Mouse (Mus musculus): ENCODE measurements around the gene Wiz.

- no peak for TF ChIP-seq MAFK (IDR thresholded peaks at IDR 0.05; ENCODE audit: insufficient replicate concordance, low read length)
- TF ChIP-seq USF1 (IDR thresholded peaks at IDR 0.05; ENCODE audit: low read depth, low read length): no peak
- TF ChIP-seq MEF2A (IDR thresholded peaks at IDR 0.05; ENCODE audit: borderline replicate concordance, low read depth, low read length): no peak
- TF ChIP-seq CTCF (conservative IDR thresholded peaks at IDR 0.05 in 1 of 2, IDR thresholded peaks at IDR 0.05 in 1 of 2; ENCODE audit: low read depth in 2 of 2, low read length in 2 of 2): no peak
- TF ChIP-seq MAZ (IDR thresholded peaks at IDR 0.05; ENCODE audit: low read depth, low read length): no peak
- no peak for TF ChIP-seq CHD2 (IDR thresholded peaks at IDR 0.05; ENCODE audit: low read length)
- TF ChIP-seq MYC (IDR thresholded peaks at IDR 0.05; ENCODE audit: low read depth, low read length): no peak
- TF ChIP-seq ZC3H11A (IDR thresholded peaks at IDR 0.05; ENCODE audit: low read depth, low read length): no peak
- TF ChIP-seq POLR2A (IDR thresholded peaks at IDR 0.05; ENCODE audit: low read depth, low read length): no peak
- TF ChIP-seq HCFC1 (IDR thresholded peaks at IDR 0.05; ENCODE audit: low read depth, low read length): no peak
- no peak for TF ChIP-seq ZNF384 (IDR thresholded peaks at IDR 0.05; ENCODE audit: low read depth, low read length)
- TF ChIP-seq EP300 (IDR thresholded peaks at IDR 0.05; ENCODE audit: low read length): no peak
These were observed 45.9 kb upstream of the Wiz start for GRCm38 (mm10) chr17:32435151-32435550.

All from CH12.LX (cell line).